Mouse (Mus musculus) adipocyte (in vitro differentiated cells): ENCODE measurements around the gene Ddi1.
"Not testable (repeated sequence)": the region's sequence is repeated elsewhere in the genome, so short reads cannot be mapped to it uniquely, and the experiment has no call there.

Experiments used
- DNase-seq: peaks from one replicate; pipeline ENCODE4 v3.0.0-alpha.2; 2016; ENCODE audit warnings: low spot score

The Ddi1 gene

DNA sequence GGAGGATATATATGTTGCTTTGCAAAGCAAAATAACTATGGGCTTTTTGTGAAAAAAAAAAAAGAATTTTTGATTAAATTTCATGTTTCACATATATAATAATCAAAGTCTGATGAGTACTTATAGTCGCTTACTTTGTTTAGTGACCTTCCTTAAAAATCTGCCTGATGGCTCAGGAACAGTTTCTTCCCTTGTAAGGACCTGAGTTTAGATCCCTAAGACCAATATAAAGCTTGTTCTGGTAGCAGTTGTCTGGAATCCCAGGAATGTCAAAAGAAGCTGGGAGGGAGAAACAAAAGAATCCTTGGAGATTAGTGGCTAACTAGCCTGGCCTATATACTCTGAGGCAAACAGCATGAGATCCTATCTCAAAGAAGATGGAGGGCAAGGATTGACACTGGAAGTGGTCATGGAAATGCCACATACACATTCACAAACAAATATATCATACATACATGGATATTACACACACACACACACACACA, at the start of gene Ddi1:
Gene Ddi1 (minus strand): TSS at position 51 of the 485 bp plus-strand sequence.
- no peak for DNase-seq

DNA sequence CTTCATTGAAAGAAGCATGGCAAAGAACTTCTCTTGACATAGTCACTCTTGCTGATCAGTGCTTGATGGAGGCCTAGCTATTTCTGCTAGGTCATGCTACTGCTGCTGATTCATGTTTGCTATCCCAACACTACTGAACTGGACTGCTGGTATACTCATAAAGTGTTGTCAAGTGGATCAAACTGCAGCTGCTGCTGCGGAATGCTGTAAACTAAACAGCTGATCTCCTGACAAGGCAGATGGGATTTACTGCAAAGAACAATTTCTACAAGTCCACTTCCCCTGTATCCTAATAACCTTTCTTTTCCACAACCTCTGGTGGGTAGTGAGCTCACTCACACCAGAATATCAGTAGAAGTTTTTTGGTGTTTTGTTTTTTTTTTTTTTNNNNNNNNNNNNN, 47.5 kb upstream of the Ddi1 start:
- DNase-seq: no peak

DNA sequence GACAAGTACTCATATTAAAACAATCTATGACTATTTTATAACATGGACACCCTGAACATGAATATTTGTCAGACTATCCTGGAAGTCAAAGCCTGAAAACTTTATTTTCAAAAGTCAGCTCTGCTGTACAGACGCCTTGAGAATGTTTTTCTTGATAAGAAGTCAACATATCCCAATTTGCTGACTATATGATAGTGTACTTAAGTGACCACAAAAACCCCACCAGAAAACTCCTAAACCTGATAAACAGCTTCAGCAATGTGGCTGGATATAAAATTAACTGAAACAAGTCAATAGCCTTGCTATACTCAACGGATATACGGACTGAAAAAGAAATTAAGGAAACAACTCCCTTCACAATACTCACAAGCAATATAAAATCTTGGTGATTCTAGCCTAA, 36.2 kb upstream of the Ddi1 start:
- DNase-seq: no peak

DNA sequence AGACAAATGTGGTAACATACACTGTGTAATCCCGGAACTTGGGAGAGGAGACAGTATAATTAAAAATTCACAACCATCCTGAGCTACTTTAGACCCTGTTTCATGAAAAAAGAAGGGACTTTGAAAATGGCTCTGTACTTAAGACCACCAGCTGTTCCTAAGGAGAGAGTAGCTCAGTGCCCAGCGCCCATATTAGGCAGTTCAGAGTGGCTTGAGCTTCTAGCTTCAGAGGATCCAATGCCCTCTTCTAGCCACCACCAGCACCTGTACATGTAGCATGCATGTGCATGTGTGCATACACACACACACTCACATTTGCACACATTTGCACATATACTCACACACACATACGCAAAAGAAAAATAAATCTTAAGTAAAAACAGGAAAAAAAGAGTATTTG, 34.9 kb upstream of the Ddi1 start:
- DNase-seq: no peak

DNA sequence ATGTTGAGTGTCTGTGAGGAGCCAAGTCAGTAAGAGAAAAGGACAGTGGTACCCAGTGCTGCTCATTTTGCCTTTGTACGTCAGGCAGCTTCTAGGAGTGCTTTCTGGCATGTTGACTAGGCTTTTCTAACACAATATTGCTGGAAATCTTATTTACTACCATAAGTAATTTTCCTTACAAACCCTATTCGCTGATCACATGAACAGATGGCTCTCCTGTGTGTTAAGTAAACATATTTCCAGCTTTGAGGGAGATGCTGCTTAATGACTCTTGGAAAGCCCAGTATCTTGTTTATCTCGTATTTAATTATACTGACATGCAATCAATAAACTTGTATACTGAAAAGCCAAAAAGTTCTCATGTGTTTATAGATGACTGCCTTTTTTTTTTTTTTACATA, 32.4 kb upstream of the Ddi1 start:
- no peak for DNase-seq

DNA sequence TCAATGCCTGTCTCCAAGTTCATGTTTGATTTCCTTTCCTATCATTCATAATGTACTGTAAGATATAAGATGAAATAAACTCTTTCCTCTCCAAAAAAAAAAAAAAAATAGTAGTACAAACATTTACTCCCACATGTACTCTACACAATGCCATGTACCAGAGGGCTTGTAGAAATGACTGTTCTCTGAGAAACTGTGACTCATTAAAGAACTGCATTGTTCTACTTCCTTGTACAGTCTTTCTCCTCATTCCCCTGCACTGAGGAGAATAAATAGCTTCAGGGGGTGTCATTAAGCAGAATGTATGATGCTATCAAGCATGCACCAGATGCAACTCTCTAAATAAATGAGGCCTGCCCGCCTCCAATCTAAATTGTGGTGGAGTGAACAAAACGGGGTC, 28.9 kb upstream of the Ddi1 start:
- no peak for DNase-seq

DNA sequence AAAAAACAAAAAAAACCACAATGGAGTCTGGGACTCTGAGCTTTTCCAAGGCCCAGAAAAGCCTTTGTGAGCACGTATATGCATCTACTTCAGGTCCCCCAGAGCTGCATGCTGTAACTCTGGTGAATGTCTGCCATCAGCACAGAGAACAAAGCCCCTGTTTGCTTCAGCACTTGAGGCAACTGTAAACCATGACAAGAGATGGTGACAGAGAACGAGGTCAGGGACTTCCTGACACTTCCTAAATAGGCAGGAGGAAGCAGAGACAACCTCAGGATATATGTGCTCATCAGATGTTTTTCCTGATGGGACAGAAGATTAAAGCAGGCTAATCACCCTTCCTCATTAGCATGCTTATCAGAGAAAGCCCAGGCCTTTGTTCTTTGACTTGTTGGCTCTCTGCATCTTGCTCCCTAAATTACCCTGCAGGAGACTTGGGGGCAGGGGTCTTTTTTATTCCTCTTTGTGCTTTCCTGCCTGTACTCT, 19.6 kb upstream of the Ddi1 start:
- no peak for DNase-seq

DNA sequence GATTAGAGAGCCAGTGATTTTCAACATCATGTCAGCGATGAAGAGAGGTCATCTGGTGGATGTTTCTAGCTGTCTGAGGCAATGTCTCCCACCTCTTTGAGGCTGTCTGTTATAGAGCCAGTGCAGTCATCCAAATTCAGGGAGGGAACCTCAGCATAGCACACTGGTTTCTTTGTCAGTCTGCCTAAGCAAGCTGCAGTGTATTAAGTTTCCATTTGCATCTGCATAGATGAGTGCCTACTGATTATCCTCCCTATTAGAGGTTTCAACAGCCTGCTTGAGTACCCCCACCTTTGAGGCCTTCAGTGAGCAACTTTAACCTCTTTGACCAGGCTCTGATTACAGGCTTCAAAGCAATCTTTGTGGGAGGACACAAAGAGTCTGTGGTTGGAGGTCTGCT, 17.1 kb upstream of the Ddi1 start:
- DNase-seq: no peak

DNA sequence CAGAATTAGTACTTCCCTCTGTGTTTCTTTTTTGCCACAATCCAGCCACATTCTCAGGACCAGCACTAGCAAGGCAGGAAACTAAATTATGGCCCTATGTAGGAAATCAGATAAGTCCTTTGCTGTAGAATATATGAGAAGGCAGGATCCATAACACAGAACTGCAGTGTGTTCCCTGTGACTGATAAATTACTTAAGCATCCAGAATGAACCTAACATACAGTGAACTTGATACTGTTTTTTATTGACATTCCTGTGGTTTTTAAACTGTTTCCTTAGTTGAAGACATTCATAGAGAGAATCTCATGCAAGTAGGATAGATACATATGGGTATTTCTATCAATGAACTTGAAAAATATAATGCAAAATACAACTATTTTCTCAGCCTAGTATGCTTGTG, 7.9 kb upstream of the Ddi1 start:
- DNase-seq: no peak

DNA sequence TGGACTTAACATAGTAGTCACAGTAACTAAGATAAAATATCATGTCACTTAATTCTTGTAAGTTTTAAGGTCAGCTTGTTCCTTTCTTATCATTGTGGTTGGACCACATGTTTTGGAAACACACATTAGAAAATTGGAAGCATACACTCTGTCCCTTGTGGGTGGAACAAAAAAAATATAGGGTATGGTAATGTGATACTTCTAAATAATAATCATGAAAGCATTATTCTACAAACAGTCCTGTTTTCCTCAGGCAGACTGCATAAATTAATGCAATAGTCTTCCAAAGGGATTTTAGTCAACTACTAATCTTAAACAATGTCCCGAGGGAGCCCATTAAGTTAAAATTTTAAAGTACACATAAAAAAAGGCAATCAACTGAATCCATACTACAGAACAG, 6.7 kb upstream of the Ddi1 start:
- no peak for DNase-seq

DNA sequence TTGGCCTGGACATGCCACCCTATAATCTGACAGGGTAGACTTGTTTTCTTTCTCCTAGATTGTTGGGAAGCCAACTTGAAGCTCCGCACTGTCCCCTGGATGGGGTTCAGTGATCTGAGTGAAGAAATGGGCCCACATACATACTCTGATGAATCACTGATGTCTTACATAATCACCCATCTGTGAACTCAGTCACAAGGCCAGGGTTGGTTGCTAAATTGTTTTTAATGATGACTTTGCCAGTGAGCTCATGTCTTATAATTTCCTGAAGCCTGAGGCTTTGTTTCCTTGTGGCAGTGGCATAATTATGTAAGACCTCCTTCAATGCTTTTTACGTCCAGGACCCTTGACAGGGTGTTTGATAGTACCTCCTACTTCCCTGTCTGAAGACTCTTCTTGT, 4.8 kb downstream of the Ddi1 start:
- DNase-seq: peak; percentile 52

DNA sequence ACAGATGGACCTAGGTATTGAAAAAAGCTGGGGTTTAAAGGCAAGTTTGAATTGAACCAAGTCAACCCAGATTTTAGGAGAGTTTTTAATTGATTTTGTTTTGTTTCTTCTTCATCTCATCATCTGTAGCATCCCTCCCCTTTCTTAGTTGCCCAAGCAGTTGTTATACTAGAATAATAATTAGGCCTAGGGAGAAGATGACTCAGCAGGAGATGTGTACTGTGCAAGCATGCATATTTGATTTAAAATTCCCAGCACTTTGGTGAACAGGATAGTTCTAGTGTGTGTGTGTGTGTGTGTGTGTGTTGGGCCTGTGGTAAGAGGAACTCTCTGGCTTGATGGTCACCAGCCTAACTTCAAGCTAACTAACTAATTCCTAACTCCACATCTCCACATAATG, 12.6 kb downstream of the Ddi1 start:
- DNase-seq: no peak

DNA sequence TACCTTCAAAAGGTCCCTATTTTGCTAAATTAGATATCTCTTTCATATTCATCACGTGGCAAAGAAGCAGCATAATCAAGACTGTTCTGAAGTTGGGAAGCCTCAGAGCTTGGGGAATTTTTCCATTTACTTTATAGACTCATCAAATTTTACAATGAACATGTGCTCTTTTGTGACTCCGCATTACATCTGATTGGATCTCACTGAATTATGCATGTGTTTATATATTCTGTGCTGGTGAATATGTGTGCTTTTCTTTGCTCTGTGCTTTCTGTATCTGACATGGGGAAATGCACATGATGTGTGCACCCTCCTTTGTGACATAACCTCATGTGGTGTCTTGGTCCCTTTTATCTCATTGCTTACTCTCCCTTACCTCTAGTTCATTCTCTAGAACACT, 17.7 kb downstream of the Ddi1 start:
- DNase-seq: no peak

DNA sequence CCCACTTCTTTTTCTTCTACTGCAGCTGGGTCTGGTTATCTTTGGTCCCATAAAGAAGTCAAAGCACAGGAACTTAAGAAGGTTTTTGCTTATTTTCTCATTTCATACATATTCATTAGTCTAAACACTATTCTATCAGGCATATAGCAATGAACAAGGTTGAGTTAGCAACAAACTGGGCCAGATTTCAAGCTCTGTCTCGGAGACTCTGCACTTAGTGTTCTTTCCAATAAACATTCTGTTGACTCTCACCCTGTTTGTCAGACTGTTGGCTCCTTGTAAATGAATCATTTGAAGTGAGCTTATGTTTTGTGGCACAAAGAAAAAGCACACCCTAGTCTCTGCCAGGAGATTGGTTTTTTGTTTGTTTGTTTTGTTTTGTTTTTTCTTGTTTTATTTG, 19.3 kb downstream of the Ddi1 start:
- DNase-seq: peak; percentile 50

DNA sequence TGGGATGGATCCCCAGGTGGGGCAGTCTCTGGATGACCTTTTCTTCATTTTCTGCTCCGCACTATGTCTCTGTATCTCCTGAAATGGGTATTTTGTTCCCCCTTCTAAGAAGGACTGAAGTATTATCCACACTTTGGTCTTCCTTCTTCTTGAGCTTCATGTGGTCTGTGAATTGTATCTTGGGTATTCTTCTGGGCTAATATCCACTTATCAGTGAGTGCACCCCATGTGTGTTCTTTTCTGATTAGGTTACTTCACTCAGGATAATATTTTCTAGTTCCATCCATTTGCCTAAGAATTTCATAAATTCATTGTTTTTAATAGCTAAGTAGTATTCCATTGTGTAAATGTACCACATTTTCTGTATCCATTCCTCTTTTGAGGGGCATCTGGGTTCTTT, 33.7 kb downstream of the Ddi1 start:
- not testable (repeated sequence) for DNase-seq

DNA sequence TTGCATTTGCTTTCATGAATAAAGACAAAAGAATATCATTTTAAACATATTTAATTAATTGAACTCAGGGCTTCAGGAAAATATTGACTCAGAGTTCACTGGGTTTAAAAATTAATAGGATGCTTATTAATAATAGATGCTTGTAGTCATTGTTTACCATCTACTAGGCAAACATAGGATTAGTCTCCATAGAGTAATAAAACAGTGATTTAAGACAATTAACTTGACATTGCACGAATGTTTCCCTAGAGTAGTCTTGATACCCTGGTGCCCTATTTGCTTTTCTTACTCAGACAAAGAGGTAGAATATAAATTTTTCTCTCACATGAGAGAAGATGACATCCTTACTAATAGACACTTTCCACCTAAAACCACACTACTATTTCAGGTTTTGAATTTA, 52.1 kb downstream of the Ddi1 start:
- DNase-seq: no peak

DNA sequence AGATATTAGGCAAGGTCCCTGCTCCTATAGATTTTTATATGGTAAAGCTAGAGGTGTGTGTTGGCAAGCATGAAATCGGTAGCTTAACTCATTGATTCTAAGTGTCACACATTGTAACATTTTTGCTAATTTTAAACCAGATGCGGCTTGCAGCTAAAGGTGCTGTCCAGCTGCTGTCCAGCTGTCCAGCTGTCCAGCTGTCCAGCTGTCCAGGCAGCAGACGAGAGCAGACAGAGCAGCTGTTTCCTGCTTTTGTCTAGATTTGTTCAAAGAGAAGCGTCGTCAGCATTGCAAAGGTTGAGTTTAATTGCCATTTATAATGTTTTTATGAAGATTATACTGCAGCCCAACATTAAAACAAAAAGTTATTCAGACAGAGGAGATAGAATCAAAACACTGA, 56.8 kb downstream of the Ddi1 start:
- no peak for DNase-seq
